Mouse (Mus musculus) lung, postnatal 10 days (tissue): ENCODE measurements at regions not wholly inside any gene's neighbourhood (a gene's known extent, or its start where the extent isn't known, plus 50 kb on each side); places are given as distances from the start of the nearest gene placed in this dataset.

Experiments
- DNase-seq: peaks from one replicate; pipeline ENCODE4 v3.0.0; 2021

GRCm38 (mm10) chr3:69953674-69954329 is 53.6 kb upstream of the Otol1 start:
- no peak for DNase-seq

DNA sequence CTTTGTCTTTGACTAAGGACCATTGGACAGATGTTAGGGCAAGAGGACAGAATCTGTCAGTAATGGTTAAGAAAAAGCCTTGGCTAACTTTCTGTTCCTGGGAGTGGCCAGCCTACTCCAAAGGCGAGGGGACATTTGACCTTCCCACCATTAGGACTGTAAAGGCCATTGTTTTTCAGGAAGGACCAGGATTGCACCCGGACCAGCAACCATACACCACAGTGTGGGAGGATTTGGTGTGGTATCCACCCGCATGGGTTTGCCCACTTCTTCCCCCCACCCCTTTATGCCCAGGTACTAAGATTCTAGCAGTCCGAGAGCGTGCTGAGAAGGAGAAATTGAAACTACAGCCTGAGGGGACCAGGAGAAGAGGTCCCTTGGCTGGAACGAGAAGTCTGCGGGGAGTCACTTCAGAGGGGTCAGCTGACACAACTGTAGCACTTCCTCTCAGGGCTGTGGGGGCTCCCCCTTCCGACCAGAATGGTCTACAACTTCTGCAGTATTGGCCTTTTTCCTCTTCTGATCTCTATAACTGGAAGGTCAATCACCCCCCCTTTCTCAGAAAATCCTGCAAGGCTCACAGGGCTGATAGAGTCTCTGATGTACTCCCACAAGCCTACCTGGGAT is 63.2 kb upstream of the Sptssb start:
- no peak for DNase-seq

- no peak for DNase-seq
Observed at GRCm38 (mm10) chr3:69912859-69913258, 53.1 kb upstream of the Sptssb start.

- DNase-seq, result peak; percentile 12
Observed at GRCm38 (mm10) chr3:69910073-69910472, 50.3 kb upstream of the Sptssb start.
